Mouse (Mus musculus): ENCODE measurements around the gene Exoc6. TPM values are rescaled to one million over a fixed set of nuclear protein-coding genes. Genes with fewer than 3 reads are reported as not detected.

The Exoc6 gene
- polyA plus RNA-seq, 2 experiments: 5.3 to 8.8 TPM

GRCm38 (mm10) chr19:37555863-37556566, 5.8 kb downstream of the Exoc6 start:
- Histone ChIP-seq H3K9me3 (ENCODE audit: control insufficient read depth, low read length) (no peaks in the 10 kb centered on the region), H3K9ac (ENCODE audit: low read depth, low read length, severe bottlenecking) (no peak overlapping the region), H3K36me3 (ENCODE audit: control insufficient read depth, insufficient read depth, low read length) (no peaks in the 10 kb centered on the region), H3K4me2 (replicated peaks; ENCODE audit: low read depth, low read length, severe bottlenecking) (no peak overlapping the region), H3K27ac (replicated peaks; ENCODE audit: low read depth, low read length) (no peak overlapping the region), H3K4me1 (ENCODE audit: control insufficient read depth, insufficient read depth, low read length) (peaks cover 6% of the 10 kb centered on the region; the same call in 1 of the 2 replicates), H3K4me3 (replicated peaks; ENCODE audit: low read length) (no peak overlapping the region), H3K27me3 (ENCODE audit: control insufficient read depth, insufficient read depth, low read length) (no peaks in the 10 kb centered on the region)
- ATAC-seq (ENCODE audit: low FRiP score, low read depth): no peak
- DNase-seq (ENCODE audit: low spot score): no peak
- TF ChIP-seq POLR2A (IDR thresholded peaks at IDR 0.05; ENCODE audit: borderline replicate concordance, extremely low read depth, insufficient read depth, insufficient read length): no peak
- WGBS: 88% methylated on average over 6 of the region's 6 CpGs

GRCm38 (mm10) chr19:37557898-37558297, 7.7 kb downstream of the Exoc6 start:
- peaks cover 6% of the 10 kb centered on the region; the same call in 1 of the 2 replicates for H3K4me1 ChIP-seq (ENCODE audit: control insufficient read depth, insufficient read depth, low read length)
- 75% methylated on average over 3 of the region's 3 CpGs for WGBS
- H3K9ac ChIP-seq (ENCODE audit: low read depth, low read length, severe bottlenecking): no peak overlapping the region
- DNase-seq (ENCODE audit: low spot score) (no peak), ATAC-seq (ENCODE audit: low FRiP score, low read depth) (no peak)
- H3K27me3 ChIP-seq (ENCODE audit: control insufficient read depth, insufficient read depth, low read length): no peaks in the 10 kb centered on the region
- H3K9me3 ChIP-seq (ENCODE audit: control insufficient read depth, low read length): no peaks in the 10 kb centered on the region
- no peaks in the 10 kb centered on the region for H3K36me3 ChIP-seq (ENCODE audit: control insufficient read depth, insufficient read depth, low read length)
- no peak overlapping the region for H3K27ac ChIP-seq (replicated peaks; ENCODE audit: low read depth, low read length)
- TF ChIP-seq POLR2A (IDR thresholded peaks at IDR 0.05; ENCODE audit: borderline replicate concordance, extremely low read depth, insufficient read depth, insufficient read length): no peak
- no peak overlapping the region for H3K4me3 ChIP-seq (replicated peaks; ENCODE audit: low read length)
- no peak overlapping the region for H3K4me2 ChIP-seq (replicated peaks; ENCODE audit: low read depth, low read length, severe bottlenecking)

- Histone ChIP-seq H3K4me3 (replicated peaks; ENCODE audit: low read length) (no peak overlapping the region), H3K36me3 (ENCODE audit: control insufficient read depth, insufficient read depth, low read length) (no peaks in the 10 kb centered on the region), H3K4me1 (ENCODE audit: control insufficient read depth, insufficient read depth, low read length) (peaks cover 6% of the 10 kb centered on the region; the same call in 1 of the 2 replicates), H3K27me3 (ENCODE audit: control insufficient read depth, insufficient read depth, low read length) (no peaks in the 10 kb centered on the region), H3K9ac (ENCODE audit: low read depth, low read length, severe bottlenecking) (peak overlapping the region; percentile 8; the same call in 1 of the 2 replicates), H3K9me3 (ENCODE audit: control insufficient read depth, low read length) (no peaks in the 10 kb centered on the region), H3K4me2 (replicated peaks; ENCODE audit: low read depth, low read length, severe bottlenecking) (no peak overlapping the region), H3K27ac (replicated peaks; ENCODE audit: low read depth, low read length) (no peak overlapping the region)
- WGBS: 42% methylated on average over 9 of the region's 9 CpGs
- ATAC-seq (ENCODE audit: low FRiP score, low read depth) (no peak), DNase-seq (ENCODE audit: low spot score) (peak; percentile 45)
- TF ChIP-seq POLR2A (IDR thresholded peaks at IDR 0.05; ENCODE audit: borderline replicate concordance, extremely low read depth, insufficient read depth, insufficient read length): no peak
These were observed 9.3 kb downstream of the Exoc6 start for GRCm38 (mm10) chr19:37559286-37560079.

- Histone ChIP-seq H3K4me1 (ENCODE audit: control insufficient read depth, insufficient read depth, low read length) (peaks cover 6% of the 10 kb centered on the region; the same call in 1 of the 2 replicates), H3K4me2 (replicated peaks; ENCODE audit: low read depth, low read length, severe bottlenecking) (no peak overlapping the region), H3K36me3 (ENCODE audit: control insufficient read depth, insufficient read depth, low read length) (no peaks in the 10 kb centered on the region), H3K9ac (ENCODE audit: low read depth, low read length, severe bottlenecking) (peak overlapping the region; percentile 8; the same call in 1 of the 2 replicates), H3K27me3 (ENCODE audit: control insufficient read depth, insufficient read depth, low read length) (no peaks in the 10 kb centered on the region), H3K9me3 (ENCODE audit: control insufficient read depth, low read length) (no peaks in the 10 kb centered on the region), H3K27ac (replicated peaks; ENCODE audit: low read depth, low read length) (no peak overlapping the region), H3K4me3 (replicated peaks; ENCODE audit: low read length) (no peak overlapping the region)
- 32% methylated on average over 6 of the region's 6 CpGs for WGBS
- ATAC-seq (ENCODE audit: low FRiP score, low read depth) (no peak), DNase-seq (ENCODE audit: low spot score) (no peak)
- no peak for TF ChIP-seq POLR2A (IDR thresholded peaks at IDR 0.05; ENCODE audit: borderline replicate concordance, extremely low read depth, insufficient read depth, insufficient read length)
These were observed 9.8 kb downstream of the Exoc6 start for GRCm38 (mm10) chr19:37560080-37560427.

- TF ChIP-seq POLR2A (IDR thresholded peaks at IDR 0.05; ENCODE audit: borderline replicate concordance, extremely low read depth, insufficient read depth, insufficient read length): no peak
- H3K4me3 ChIP-seq (replicated peaks; ENCODE audit: low read length): no peak overlapping the region
- H3K27ac ChIP-seq (replicated peaks; ENCODE audit: low read depth, low read length): no peak overlapping the region
- no peaks in the 10 kb centered on the region for H3K9me3 ChIP-seq (ENCODE audit: control insufficient read depth, low read length)
- DNase-seq (ENCODE audit: low spot score): no peak
- H3K36me3 ChIP-seq (ENCODE audit: control insufficient read depth, insufficient read depth, low read length): no peaks in the 10 kb centered on the region
- 56% methylated on average over 10 of the region's 10 CpGs for WGBS
- no peak overlapping the region for H3K4me2 ChIP-seq (replicated peaks; ENCODE audit: low read depth, low read length, severe bottlenecking)
- no peaks in the 10 kb centered on the region for H3K27me3 ChIP-seq (ENCODE audit: control insufficient read depth, insufficient read depth, low read length)
- no peak overlapping the region for H3K9ac ChIP-seq (ENCODE audit: low read depth, low read length, severe bottlenecking)
- no peak for ATAC-seq (ENCODE audit: low FRiP score, low read depth)
- H3K4me1 ChIP-seq (ENCODE audit: control insufficient read depth, insufficient read depth, low read length): peaks cover 6% of the 10 kb centered on the region; the same call in 1 of the 2 replicates
These were observed 11.1 kb downstream of the Exoc6 start for GRCm38 (mm10) chr19:37561106-37561892.

All from limb, embryonic 14.5 days (tissue).